Mouse (Mus musculus) large intestine, adult 2 months (tissue): ENCODE data around the gene Tspan4. TPM values are rescaled to one million over a fixed set of nuclear protein-coding genes. Genes with fewer than 3 reads are reported as not detected.
"Not testable (repeated sequence)": the region's sequence is repeated elsewhere in the genome, so short reads cannot be mapped to it uniquely, and the experiment has no call there.

Experiments
- DNase-seq: peaks from one replicate; pipeline ENCODE4 v3.0.0-alpha.2; 2012; ENCODE audit warnings: low read depth, low spot score
- WGBS: fragments of 180-500 bp; shearing (Covaris S2); methylation state at CpG from one replicate; pipeline ENCODE4 v1.1.7; 2018; 5-methylcytosine and 5-hydroxymethylcytosine counted together
- polyA plus RNA-seq: library from polyadenylated mRNA; depleted of rRNA; stranded (reverse); fragments of >200 nt; gene quantifications from 2 replicates; pipeline ENCODE4 v1.2.3, GENCODE M21; 2012

Tspan4 gene
- polyA plus RNA-seq, 1 experiment, result 21.6 TPM

DNA sequence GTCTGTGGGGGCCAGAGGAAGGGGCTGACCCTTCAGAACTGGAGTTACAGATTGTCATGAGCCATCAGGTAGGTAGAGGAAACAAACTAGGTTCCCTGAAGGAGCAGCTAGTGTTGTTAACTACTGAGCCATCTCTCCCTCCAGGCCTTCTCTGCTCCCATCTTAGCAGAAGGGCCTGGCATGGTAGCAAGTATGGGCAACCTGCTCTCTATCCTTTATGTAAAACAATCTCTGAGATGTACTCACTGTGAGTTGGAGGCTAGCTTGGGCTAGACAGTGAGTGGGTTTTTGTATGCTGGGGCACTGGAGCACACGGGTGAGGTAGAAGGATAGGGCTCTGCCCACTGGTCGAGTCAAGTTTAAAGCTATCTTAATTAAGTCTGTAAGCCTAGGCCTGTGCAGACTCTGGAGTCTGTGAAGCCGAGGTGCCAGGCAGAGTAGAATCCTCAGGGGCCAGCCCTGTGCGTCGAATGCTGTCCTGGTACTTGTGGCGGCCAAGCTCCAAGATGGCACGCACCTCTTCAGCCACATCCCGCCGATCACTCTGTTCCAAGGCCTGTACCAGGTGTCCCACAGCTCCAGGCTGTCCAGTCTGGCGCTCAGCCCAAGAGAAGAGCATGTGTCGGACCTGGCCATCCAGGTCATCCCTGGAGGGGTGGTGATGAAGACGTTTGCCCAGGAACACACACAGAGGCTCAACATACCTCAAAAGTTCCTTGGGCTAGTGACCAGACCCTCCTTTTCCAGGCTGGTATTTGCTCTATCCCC lies 36.7 kb upstream of the Tspan4 start:
- no peak for DNase-seq
- WGBS, result 94% methylated on average over 12 of the region's 12 CpGs

- 96% methylated on average over 10 of the region's 10 CpGs for WGBS
- no peak for DNase-seq
These were observed 35.8 kb upstream of the Tspan4 start for GRCm38 (mm10) chr7:141439140-141439679.

GRCm38 (mm10) chr7:141439811-141440210 lies 35.2 kb upstream of the Tspan4 start:
- no peak for DNase-seq
- 96% methylated on average over 11 of the region's 11 CpGs for WGBS

- DNase-seq, result no peak
- 22% methylated on average over 6 of the region's 6 CpGs for WGBS
These were observed 34.4 kb upstream of the Tspan4 start for GRCm38 (mm10) chr7:141440613-141441012.

DNA sequence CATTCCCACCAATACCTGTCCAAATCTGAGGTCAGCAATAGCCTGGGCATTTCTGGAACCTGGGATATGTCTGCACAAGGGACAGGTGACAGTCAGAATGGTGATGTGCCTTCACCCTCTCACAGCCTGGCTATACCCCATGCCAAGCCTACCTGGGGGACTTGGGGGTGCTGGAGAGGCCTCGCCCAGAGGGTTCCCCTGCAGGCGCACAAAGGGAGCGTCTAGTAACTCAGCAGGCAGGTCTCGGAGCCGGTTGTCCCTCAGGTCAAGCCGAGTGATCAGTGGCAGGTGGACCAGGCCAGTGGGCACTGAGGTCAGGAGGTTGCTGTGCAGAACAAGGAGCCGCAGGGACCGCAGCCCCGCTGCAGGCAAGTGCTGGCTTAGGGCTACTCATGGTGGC lies 33.6 kb upstream of the Tspan4 start:
- WGBS, result 95% methylated on average over 9 of the region's 9 CpGs
- DNase-seq, result no peak

GRCm38 (mm10) chr7:141442199-141442598 lies 32.8 kb upstream of the Tspan4 start:
- DNase-seq, result no peak
- 90% methylated on average over 13 of the region's 13 CpGs for WGBS

- 7% methylated on average over 12 of the region's 12 CpGs for WGBS
- DNase-seq, result no peak
These were observed 31.8 kb upstream of the Tspan4 start for GRCm38 (mm10) chr7:141443081-141443821.

DNA sequence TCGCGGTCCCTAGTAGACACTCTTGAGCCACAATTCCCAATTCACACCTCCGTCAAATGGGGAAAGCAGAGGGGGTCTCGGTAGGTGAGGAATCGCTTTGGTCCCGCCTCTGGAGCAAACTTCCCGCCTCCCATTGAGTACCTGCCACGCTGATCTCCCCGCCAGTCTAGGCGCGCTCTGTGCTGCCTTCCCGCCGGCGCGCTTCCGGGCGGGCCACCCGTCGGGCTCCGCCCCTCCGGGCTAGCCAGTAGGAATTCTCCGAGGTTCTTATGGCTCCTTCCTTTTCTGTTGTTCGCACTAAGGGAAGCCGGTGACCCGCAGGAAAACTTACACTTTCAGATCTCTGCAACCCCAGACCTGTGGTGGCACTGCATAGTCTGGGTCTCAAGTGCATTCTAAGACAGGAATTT lies 31.2 kb upstream of the Tspan4 start, which contains the start of gene Pidd1:
Gene Pidd1, minus strand, starts transcription at position 198 of the 410 bp plus-strand sequence.
- WGBS, result under 1% methylated on average over 25 of the region's 25 CpGs
- no peak for DNase-seq

DNA sequence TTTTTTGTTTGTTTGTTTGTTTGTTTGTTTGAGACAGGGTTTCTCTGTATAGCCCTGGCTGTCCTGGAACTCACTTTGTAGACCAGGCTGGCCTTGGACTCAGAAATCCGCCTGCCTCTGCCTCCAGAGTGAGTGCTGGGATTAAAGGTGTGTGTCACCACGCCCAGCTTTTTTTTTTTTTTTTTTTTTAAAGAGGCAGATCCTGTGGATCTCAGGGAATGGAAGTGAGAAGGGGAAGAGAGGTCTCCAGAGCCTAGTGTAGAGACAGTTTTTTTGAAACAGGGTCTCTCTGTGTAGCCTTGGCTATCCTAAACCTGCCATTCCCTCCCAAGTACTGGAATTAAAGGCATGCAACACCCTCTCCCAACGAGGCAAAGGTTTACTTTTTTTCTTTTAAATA lies 28.7 kb upstream of the Tspan4 start:
- whole genome bisulfite sequencing, result 53% methylated on average over 3 of the region's 3 CpGs
- DNase-seq, result not testable (repeated sequence)

GRCm38 (mm10) chr7:141447110-141447991 lies 27.7 kb upstream of the Tspan4 start, which contains the start of gene Rplp2:
Gene Rplp2, plus strand, starts transcription at chr7:141447370.
- no peak for DNase-seq
- under 1% methylated on average over 63 of the region's 63 CpGs for WGBS

DNA sequence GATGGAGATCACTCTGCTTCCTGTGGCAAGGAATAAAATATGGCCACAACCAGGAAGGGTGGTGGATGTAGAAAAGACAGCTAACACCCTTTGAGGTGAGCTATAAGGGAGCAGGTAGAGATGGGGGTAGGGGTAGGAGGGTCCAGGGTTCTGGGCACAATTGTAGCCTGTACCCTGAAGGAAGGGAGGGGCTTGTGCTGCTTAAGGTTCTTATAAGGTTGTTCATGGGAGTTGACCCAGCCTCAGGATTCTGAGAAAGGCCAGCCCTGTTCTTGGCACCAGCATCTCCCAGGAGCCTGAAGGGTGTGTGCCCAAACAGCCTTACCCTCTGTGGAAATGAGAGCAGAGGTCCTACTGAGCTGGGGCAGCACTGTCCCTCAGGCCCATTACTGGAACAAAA lies 23.1 kb upstream of the Tspan4 start:
- no peak for DNase-seq

DNA sequence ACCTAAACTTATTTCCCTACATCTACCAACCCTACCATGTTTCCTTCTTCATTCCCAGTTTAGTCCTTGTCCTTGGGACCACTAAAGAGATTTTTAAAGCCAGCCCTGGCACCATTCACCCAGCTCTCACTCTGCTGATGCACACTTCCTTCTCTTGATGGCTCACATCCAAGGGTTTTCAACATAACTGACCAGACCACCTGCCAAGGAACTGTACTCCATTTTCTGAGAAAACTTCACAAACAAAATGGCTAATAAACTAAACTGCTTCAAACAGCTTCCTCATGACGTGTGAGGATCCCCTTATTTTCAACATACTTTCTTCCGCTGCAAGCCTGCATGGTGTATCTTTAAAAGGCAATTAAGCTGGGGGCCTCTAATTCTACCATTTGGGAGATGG lies 21.4 kb upstream of the Tspan4 start:
- no peak for DNase-seq
- 37% methylated on average over 2 of the region's 2 CpGs for WGBS

- no peak for DNase-seq
These were observed 20.0 kb upstream of the Tspan4 start, which contains the start of gene Pnpla2 for GRCm38 (mm10) chr7:141454967-141455551. Gene Pnpla2, plus strand, starts transcription at chr7:141455198.

DNA sequence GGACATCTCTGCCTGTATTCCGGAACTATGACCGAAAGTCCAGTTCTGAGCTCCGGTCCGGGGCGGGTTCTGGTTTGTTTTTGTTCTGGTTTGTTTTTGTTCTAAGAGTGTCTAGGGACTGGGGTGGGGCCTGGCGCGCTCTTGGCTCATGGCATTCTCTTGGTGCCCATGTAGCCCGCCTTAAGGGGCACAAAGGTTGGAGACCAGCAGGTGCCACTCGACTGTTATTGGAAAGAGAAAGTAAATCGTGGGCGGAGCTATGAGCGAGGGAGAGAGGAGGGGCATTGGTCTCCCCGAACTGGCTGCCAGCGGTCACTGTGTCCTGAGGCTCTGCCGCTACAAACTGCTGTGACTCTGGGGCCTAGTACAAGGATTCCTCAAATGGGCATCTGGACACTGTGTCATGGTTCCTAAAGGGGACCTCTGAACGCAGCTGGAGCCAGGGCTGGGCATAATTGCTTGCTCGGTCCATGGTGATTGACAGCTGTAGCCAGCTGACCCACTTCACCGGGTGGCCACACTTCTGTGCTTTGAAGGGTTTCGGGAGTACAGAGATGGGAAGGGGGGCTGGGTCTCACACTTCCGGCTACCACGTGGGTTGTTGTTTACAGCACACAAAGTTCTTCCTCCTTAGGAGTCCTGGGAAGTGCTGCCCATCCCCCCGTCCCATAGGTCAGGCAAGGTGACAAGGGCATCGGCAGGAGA lies 19.3 kb upstream of the Tspan4 start:
- DNase-seq, result no peak
- WGBS, result under 1% methylated on average over 23 of the region's 23 CpGs

More at GRCm38 (mm10) chr7:141454967-141455551, 20.0 kb upstream of the Tspan4 start, which contains the start of gene Pnpla2:
- under 1% methylated on average over 43 of the region's 45 CpGs for WGBS

DNA sequence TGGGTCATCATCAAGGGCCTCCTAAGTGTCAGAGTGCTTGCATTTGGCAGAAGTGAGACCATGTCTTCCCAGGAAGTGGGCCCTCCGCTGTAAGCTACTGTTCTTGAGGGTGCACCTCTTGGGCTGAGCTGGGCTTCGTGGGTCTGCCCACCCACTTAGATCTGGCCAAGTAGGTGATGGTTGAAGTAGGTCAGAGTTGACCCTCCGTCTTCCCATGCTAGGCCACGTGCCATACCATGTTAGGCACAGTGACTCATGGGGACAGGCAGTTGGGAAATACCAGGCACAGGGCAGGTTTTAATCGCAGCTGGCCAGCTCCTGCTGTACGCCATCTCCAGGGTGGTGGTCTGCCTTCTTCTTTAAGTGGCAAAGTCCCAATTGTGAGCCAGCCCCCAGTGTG lies 18.3 kb upstream of the Tspan4 start:
- WGBS, result 47% methylated on average over 6 of the region's 6 CpGs
- no peak for DNase-seq

DNA sequence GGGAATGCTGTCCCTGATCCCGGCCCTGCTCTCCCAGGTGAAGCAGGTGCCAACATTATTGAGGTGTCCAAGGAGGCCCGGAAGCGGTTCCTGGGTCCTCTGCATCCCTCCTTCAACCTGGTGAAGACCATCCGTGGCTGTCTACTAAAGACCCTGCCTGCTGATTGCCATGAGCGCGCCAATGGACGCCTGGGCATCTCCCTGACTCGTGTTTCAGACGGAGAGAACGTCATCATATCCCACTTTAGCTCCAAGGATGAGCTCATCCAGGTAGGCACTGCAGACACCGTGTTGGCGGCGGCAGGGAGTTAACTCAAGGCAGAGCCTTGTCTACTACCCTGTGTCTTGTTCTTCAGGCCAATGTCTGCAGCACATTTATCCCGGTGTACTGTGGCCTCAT lies 17.8 kb upstream of the Tspan4 start:
- no peak for DNase-seq
- WGBS, result 85% methylated on average over 14 of the region's 14 CpGs

GRCm38 (mm10) chr7:141457986-141458660 lies 16.9 kb upstream of the Tspan4 start:
- DNase-seq, result no peak
- WGBS, result 52% methylated on average over 15 of the region's 15 CpGs

DNA sequence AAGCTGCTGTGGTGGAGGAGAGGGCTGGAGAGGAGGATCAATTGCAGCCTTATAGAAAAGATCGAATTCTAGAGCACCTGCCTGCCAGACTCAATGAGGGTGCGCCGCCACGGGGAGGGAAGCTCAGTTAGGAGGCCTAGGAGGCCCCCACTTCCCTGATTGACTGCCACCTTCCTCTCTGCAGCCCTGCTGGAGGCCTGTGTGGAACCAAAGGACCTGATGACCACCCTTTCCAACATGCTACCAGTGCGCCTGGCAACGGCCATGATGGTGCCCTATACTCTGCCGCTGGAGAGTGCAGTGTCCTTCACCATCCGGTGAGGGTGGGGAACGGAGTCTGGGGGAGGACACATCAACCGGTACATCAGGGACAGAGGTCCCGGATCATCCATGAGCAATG lies 16.4 kb upstream of the Tspan4 start:
- WGBS, result 91% methylated on average over 11 of the region's 11 CpGs
- DNase-seq, result no peak
